Mouse (Mus musculus) thymus, adult 2 months (tissue): Measurements from ENCODE around the gene Sdk2.

Experiments used
- CTCF ChIP-seq: fragments of 200-500 bp; IDR thresholded peaks from 2 replicates; pipeline ENCODE4 v1.5.1; 2012; ENCODE audit warnings: mild to moderate bottlenecking, control low read depth, low read length, moderate library complexity, borderline replicate concordance; ENCODE audit not compliant: control insufficient read depth, poor library complexity, insufficient read depth; ENCODE audit errors: extremely low read depth
- POLR2A ChIP-seq: fragments of 200-500 bp; IDR thresholded peaks from 2 replicates; pipeline ENCODE4 v1.6.1; 2012; ENCODE audit warnings: mild to moderate bottlenecking, low read length, control low read depth, moderate library complexity; ENCODE audit not compliant: control insufficient read depth, poor library complexity, insufficient read depth; ENCODE audit errors: extremely low read depth

DNA sequence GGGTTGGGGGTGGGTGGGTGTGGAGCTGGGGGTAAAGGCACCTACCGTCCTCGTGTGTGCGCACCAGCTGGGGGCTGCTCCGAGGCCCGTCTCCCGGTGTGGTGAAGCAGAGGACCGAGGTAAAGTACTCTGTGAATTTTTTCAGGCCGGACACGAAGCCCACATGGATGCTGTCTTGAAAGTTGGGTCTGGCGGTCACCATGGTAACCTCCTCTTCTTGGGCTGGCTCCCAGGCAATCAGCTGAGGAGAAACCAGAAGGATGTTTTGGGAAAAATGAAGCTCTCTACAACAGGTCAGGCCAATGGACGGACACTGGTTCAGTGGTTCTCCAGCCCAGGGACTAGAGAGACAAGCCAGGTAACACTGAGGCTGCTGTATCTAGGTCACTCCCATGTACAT lies 224.0 kb downstream of the Sdk2 start:
- TF ChIP-seq POLR2A (no peak), CTCF (no peak)
